Mouse (Mus musculus) ovary, postnatal 14 days (tissue): ENCODE results near the gene Msx2.

Source experiments
- DNase-seq: peaks from one replicate; pipeline ENCODE4 v3.0.0; 2022; ENCODE audit warnings: low spot score

The Msx2 gene

DNA sequence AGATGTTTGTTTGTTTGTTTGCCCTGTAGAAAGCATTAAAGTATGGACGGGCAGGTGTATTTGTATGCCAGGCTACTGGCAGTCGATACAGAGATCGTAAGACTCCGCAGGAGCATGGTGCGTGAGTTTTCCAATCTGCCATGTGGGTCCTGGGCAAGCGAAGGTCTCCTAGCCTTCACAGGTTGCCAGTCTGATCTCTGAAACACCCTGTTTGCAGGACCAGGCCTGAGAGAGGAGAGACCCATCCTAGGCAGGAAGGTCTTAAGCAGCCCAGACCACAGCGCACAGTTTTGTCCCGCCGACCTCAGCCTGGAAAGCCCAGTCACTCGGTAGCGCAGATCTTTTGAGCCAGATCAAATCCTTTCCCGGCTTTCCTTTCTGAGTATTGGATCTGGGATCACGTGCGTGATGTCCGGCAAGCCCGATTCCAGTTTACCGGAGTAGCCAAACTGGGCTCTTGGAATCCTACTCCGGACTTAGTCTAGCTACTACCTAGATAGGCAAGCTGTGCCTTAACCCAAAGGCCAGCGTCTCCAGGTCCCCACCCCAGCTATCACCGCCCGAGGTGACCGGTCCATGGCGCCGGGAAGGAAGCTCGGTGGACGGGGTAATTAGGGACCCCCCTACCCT is 7.6 kb downstream of the Msx2 start:
- DNase-seq: no peak

DNA sequence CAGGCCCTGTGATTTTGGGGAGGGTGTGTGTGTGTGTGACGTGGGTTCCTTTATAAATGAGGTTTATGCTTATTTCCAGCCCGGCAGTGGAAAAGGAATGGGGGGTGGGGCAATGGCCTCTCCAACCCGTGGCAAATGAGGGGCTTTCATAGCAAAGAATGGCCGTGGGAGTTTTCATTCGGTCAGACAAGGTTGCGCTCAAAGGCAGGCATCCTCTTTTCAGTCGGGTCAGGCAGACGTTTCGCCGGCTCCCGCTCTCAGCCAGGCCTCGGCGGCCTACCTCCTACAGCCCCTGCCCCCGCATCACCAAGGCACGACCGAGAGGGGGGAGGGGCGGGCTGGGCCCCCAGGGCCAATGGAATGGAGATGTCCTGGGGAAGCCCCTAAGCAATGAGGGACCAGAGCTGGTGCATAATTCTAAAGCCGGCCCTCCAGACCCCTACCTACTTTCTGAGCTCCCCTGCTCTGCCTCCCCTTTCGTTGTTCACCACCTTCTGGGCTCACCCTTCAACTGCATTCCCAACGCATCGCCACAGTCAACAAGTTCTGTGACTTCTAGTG is 8.4 kb downstream of the Msx2 start:
- no peak for DNase-seq

DNA sequence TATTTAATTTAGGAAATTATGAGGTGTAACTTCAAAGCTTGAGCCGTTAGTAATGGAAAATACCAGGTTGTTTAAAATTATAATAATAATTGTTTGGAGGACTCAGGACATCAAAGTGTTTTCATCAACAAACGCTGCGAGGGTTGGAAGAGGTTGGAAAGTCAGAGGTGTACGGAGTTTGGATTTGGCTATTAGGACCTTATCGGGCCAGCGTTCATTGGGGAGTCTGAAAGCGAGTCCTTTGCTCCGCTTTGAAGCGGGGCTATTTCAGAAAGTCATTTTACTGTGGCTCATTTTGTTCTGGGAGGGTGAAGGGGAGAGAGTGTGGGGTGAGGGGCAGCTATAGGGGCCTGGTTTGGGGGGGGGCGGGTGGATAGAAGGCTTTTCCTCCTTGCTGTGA is 8.9 kb downstream of the Msx2 start:
- no peak for DNase-seq

DNA sequence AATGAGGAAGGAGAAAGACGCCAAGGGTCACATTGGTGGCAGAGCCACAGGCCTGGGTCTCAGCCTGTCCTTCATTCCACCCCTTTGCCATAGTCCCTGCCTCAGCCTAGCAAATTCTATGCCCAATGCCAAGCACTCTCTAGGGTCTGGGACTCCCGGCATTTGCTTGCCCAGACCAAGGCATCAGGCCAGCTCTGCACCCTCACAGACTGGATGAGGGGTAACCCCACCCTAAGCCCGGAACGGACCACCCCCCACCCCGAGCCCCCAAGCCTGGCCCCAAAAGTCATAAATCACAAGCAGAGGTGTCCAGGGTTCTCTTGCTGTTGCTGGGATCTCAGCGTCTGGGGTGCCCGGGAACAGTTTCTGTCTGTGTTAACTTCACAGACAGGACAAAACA is 9.8 kb downstream of the Msx2 start:
- no peak for DNase-seq

DNA sequence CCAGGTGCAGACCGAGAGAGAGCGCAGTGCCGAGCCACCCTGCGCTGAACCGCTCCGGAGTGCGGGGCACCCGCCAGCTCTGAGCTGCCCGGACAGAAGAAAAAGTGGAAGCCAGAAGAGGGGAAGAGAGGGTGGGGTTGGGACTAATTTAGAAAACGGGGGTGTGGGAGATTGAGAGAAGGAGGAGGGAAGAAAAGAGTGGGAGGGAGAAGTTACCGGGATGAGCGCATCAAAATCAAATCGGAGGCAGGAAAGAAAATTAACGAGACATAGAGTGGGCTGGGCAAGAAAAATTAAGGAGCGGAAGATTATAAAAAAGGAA is 10.3 kb downstream of the Msx2 start:
- no peak for DNase-seq

DNA sequence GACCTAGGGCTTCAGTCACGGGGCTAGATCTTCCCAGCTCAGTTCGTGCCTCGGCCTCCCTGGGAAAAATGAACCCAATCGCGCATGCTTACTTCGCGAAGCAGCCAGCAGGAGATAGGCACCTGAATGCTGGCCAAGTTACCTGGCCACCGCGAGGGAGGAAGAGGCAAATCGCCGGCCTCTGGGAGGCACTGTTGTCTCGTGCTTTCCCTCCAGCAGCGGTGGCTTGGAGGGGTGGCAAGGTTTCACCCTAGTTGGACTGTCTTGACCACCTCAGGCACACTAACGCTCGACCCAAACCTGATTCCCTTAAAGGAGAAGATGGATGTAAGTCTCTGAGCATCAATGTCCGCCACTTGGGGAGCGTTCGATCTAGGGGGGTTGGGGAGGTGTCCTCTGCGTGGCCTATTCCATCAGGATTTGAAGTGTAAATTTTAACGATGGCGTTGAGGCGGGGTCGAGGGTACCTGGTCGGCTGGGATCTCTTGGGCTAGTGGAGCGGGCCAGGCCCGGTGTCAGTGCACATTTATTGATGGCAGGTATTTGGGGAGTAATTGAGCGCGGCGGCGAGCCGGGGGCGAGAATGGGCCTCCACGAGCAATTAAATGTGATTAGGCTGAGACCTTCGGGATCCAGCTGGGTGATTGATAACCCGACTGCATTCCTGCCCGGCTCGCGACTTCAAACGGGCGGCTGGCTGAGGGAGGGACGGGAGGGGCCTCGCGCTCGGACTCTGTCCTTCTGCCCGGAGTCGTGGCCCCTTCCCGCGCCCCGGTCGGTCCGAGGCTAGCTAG is 10.8 kb downstream of the Msx2 start:
- DNase-seq: peak; percentile 34

DNA sequence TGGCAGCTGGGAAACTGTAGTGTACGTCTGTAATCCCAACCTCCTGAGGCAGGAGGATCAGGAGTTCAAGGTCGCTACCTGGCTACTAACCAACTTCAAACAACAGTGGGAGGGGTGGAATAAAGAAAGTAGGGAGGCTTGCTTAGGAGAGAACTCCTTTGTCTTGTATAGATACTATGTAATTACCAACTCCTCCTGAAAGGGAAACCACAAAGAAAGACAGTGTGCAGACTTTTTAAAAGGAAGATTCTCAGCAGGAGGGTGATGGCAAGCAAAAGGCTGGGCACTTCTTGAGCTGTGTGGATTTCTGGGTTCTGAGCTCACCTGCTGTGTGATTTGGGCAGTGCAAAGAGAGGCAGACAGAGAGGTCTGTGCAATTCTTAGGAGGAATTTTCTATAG is 11.5 kb downstream of the Msx2 start:
- no peak for DNase-seq

DNA sequence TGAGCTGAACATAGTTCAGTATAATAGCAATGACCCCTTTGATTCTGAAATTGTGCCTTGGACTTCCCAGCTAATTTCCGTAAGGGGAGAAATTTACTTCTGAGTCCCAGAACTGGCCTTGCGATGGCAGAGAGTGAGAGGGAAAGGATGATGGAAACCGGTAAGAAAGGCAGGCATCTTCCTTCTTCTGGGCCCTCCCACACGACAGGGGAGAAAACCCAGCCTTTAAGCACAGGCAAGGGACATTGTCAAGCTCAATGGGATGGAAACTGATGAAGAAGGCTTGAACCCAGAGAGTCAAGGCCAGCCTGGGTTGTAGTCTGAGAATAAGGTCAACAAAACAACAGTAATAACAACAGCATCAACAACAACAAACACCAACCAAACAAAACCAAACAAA is 14.1 kb downstream of the Msx2 start:
- DNase-seq: no peak

DNA sequence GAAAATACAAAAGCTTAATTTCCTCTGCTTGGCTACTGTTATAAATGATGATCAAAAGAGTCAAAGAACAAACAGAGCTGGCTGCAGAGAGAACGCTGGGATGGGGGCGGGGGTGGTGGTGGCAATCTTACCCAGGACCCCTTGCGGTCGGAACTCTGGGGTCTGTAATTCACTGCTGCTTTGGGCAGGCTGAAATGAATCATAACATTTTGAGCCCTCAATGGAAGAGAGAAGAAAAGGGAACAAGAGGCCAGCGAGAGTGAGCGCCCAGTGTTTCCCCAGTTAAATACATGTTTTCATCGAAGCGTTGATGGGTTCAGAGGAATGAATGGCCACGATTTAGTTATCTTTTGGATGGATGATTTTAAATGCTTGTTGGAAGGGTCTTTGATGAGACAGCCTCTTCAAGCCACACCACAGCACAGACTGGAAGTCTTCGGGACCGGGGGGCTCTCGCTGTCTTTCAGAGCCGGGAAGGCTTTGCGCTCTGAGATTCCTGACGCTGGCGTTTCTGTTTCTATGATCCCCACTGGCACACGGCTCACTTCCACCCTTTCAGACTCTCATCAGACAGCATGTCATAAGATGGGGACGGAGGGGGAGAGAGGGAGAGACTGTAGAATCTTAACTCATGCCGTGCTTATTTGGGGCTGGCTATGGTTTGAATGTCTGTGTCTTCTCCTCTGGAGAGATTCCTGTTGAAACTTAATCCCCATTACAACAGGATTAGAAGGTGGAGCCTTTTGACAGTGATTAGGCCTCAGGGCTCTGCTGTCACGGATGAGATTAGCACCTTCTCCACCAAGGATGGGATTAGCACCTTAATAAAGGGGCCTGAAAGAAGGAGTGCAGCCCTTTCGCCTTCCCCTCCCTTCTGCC is 17.8 kb downstream of the Msx2 start:
- no peak for DNase-seq

DNA sequence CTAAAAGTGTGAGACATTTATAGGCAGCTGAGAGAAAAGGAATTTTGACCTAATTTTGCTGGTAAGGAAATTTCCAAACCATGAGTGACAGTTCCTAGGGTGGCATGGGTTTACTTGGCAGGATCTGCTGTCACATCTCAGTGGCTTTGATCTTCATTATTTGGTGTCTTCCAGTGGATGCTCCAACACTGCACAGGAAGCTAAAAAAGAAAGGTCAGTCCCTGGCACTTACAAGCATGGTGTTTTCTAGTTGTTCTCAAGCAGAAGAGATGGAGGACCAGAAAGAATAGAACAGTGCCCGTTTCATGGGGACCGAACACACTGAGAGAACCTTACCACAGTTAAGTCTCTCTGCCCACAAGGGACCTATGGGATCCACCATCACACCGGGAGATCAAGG is 18.9 kb downstream of the Msx2 start:
- DNase-seq: no peak

DNA sequence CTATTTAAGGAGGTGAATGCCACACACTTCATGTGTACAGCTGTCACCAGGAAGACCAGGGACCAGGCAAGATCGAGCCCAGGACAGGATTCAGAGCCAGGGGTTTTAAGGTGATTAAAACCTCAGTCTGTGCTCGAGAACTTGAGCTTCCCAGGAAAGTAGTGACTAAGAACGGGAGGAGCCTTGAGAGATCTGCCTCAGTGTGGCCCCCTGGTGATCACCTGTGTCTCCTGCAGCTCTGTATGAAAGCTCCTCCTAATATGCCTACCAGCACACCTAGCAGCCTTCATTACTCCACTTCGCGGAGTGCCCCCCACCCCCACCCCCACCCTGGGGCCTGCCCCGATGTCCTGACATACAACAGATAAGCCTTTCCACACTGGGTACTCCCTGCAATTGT is 25.3 kb downstream of the Msx2 start:
- DNase-seq: no peak

DNA sequence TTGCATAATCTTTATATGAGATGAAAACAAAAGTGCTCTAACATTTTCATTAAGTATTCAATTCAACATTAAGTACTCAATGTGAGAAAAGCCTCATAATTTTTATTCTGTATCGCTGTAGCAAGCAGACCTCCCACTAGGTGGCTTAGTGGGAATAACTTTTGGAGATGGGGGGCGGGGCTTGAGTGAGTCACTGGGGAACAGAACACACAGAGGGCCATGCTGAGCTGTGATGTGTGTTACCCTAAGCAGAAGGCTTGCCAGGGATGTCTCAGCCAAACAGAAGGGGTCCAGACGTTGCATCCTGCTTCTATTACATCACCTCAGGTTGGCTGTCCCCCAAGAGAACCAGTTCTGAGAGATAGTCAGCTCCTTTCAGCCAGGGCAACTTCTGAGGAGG is 29.3 kb downstream of the Msx2 start:
- peak; percentile 39 for DNase-seq

DNA sequence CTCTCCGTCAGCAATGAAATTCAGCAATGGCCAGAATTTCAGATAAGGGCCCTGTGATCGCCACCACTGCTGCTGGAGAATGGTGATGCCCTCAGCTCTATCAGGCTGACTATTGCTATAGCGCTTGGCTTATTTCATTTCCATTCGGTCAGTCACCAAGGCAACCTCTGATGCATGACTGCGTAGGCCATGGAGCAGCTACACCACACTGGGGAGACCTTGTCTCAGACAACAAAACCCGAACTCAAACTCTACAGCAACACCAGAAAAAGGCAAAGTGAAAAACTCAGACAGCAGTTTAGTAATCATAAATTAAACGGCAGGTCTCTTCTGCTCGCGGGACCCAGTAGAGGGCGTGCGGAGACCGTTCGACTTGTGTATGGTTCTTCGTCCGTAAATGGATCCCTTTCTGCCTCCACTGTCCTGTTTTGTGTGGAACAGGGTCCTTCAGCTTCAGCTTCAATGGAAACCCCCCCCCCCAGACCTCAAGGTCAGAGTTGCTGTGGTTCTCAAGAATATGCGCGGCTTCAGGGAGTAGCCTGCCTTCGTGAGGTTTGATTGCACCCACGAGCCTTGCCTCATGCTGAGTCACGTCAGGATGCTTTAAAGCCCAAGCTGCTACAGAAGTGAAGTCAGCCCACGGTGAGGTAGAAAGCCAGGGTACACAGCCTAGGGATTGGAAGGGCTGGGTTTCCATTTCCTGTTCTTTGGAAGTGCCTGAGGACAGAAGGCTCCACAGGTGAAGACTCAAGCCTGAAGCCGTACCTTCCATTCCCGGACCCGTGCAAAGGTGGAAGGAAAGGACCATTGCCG is 30.5 kb downstream of the Msx2 start:
- DNase-seq: no peak

DNA sequence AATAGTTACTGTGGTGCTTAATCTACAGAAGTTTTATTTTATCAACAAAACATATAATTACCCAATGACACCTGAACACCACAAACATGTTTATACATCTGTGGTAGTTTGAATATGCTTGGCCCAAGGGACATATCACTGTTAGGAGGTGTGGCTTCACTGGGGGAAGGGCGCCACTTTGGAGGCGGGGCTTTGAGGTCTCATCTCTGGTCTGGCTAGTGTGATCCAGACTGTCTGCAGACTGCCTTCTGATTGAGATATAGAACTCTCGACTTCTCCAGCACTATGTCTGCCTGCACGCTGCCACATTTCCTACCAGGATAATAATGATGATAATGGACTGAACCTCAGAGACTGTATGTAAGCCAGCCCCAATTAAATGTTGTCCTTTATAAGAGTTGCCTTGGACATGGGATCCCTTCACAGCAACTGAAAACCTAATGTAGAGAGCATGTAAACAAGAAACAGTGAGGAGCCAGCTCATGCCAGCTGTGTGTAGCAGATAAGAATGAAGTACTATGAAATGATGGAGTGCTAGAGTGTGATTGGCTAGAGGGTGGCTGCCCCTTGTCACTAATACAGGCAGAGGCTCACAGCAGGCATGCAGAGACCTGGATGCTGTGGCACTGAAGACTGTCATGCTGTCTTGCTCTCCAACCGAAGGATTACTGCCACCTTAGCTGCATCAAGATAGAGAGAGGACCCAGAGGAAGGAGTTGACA is 31.4 kb downstream of the Msx2 start:
- no peak for DNase-seq

DNA sequence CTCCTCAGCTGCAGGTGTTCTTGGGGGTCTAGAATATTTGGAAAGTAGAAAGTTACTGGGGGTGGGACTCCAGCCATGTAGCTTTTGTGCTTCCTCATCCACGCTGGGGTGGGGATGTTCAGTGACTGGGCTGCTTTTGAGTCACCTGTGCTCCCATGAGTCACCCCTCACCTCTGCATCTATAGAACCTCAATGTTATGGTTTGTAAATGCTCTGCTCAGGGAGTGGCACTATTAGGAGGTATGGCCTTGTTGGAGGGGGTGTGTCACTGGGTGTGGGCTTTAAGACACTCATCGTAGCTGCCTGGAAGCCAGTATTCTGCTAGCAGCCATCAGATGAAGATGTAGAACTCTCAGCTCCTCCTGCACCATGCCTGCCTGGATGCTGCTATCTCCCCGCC is 32.9 kb downstream of the Msx2 start:
- DNase-seq: no peak

DNA sequence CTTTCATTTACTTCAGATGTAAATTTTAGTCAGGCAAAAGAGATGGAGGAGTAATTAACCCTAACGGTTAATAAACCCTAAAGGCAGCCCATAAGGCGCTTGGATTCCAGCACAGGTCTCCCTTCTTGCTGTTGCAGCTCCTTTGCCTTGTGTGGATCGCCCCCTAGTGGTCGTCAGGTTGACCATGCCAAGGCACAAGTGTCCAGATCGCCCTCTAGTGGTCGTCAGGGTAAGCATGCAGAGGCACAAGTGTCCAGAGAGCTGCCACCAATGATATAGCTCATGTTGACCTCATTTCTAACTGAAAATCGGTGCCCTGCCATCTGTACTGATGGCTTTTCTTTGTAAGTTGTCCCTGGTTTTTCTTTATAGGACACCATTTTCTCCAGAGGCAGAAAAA is 46.4 kb downstream of the Msx2 start:
- peak; percentile 76 for DNase-seq

DNA sequence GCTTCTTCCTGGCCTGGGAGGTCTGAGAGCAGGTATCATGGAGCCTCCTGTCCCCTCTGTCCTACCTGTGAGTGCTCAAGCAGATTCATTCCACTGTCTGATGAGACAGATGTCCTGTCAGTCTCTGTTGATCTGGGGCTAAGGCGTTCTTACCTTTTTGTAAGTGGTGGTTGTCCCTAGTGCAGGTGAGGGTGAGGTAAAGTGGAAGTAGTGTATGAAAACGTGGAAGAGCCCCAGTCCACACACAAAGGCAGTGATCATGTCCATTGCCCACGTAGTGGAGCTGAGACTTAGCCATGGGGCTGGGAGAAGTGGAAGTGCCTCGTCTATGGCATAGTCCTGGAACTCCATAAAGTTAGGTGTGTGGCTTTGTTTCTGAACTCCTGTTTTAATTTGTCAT is 51.7 kb downstream of the Msx2 start:
- no peak for DNase-seq

DNA sequence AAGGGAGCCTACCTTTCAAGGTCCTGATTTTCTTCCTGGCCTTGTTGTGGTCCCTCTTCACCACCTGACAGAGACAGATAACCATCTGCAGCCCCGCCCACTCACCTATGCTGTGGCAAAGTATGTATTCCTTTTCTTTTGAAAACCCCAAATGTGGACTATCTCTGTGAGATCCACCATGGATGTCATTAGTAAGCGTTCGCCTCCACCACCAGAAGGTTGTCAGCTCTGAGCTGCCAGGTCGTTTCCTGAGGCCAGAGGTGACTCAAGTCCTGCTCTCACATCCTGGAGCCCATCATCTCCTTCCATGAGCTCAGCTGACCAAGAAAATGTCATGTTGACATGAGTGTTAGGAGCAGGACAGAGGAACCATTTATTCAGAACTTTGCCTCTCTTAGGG is 52.1 kb downstream of the Msx2 start:
- no peak for DNase-seq

DNA sequence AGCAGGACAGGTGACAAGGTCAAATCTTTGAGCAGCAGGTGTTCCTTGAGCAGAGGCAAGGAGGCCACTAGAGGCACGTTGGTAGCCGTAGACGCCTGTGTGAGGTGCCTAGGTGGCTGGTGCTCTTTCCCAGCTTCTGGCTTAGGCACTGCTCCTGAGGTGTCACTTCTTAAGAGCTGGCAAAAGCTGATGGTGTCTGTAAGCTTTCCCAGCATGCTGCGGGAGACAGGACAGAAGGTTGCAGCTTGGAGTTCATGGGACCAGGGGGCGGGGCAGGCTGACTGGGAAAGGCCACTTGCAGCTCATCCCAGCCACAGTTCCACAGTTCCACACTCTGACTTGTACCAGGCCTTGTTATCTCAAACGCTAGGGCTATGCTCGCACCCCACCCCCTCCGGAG is 53.2 kb downstream of the Msx2 start:
- no peak for DNase-seq

DNA sequence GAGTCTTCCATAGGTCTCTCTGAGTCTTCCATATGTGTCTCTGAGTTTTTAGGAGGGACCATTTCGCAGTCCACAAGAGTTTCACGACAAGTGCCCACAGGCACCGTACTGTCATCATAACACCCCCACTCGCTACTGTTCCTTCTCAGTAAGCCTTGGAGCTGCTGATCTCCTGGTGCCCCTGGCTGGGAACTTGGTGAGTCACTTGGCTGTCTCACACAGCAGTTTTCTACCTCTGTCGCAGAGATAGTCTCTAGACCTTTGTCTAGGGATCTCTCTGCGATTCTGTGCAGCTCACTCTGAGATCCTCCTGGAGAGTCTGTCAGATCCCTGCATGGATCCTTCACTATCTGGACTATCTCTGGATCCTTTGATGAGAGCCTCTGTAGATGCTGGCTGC is 55.2 kb downstream of the Msx2 start:
- no peak for DNase-seq
